Mouse (Mus musculus): ENCODE measurements at regions not wholly inside any gene's neighbourhood (a gene's known extent, or its start where the extent isn't known, plus 50 kb on each side); places are given as distances from the start of the nearest gene placed in this dataset.

GRCm38 (mm10) chr1:190403335-190403734 lies 232.8 kb upstream of the Prox1 start:
- no peak for DNase-seq (ENCODE audit: low spot score)

GRCm38 (mm10) chr1:190398308-190398707 lies 227.8 kb upstream of the Prox1 start:
- no peak for DNase-seq (ENCODE audit: low spot score)

GRCm38 (mm10) chr1:190397811-190398210 lies 227.3 kb upstream of the Prox1 start:
- peak; percentile 44 for DNase-seq (ENCODE audit: low spot score)

GRCm38 (mm10) chr1:190393061-190393460 lies 222.5 kb upstream of the Prox1 start:
- no peak for DNase-seq (ENCODE audit: low spot score)

- DNase-seq (ENCODE audit: low spot score), result no peak
These were observed 218.3 kb upstream of the Prox1 start for GRCm38 (mm10) chr1:190388853-190389252.

GRCm38 (mm10) chr1:190384555-190384954 lies 214.0 kb upstream of the Prox1 start:
- DNase-seq (ENCODE audit: low spot score), result no peak

- no peak for DNase-seq (ENCODE audit: low spot score)
These were observed 212.8 kb upstream of the Prox1 start for GRCm38 (mm10) chr1:190383256-190383838.

- DNase-seq (ENCODE audit: low spot score), result no peak
These were observed 209.6 kb upstream of the Prox1 start for GRCm38 (mm10) chr1:190380151-190380550.

GRCm38 (mm10) chr1:190375160-190375880 lies 204.8 kb upstream of the Prox1 start:
- DNase-seq (ENCODE audit: low spot score), result no peak

GRCm38 (mm10) chr1:190374270-190374669 lies 203.8 kb upstream of the Prox1 start:
- peak; percentile 42 for DNase-seq (ENCODE audit: low spot score)

- DNase-seq (ENCODE audit: low spot score), result no peak
These were observed 196.1 kb upstream of the Prox1 start for GRCm38 (mm10) chr1:190366631-190367030.

GRCm38 (mm10) chr1:190365126-190365525 lies 194.6 kb upstream of the Prox1 start:
- DNase-seq (ENCODE audit: low spot score), result no peak

GRCm38 (mm10) chr1:190360661-190361060 lies 190.1 kb upstream of the Prox1 start:
- DNase-seq (ENCODE audit: low spot score), result no peak

GRCm38 (mm10) chr1:190357779-190358178 lies 187.3 kb upstream of the Prox1 start:
- DNase-seq (ENCODE audit: low spot score), result no peak

GRCm38 (mm10) chr1:190347610-190348009 lies 177.1 kb upstream of the Prox1 start:
- no peak for DNase-seq (ENCODE audit: low spot score)

GRCm38 (mm10) chr1:190340715-190341114 lies 170.2 kb upstream of the Prox1 start:
- DNase-seq (ENCODE audit: low spot score), result no peak

- DNase-seq (ENCODE audit: low spot score), result no peak
These were observed 164.0 kb upstream of the Prox1 start for GRCm38 (mm10) chr1:190334471-190334870.

GRCm38 (mm10) chr1:190334053-190334452 lies 163.5 kb upstream of the Prox1 start:
- no peak for DNase-seq (ENCODE audit: low spot score)

- no peak for DNase-seq (ENCODE audit: low spot score)
These were observed 161.5 kb upstream of the Prox1 start for GRCm38 (mm10) chr1:190332001-190332400.

GRCm38 (mm10) chr1:190324562-190324961 lies 154.0 kb upstream of the Prox1 start:
- no peak for DNase-seq (ENCODE audit: low spot score)

GRCm38 (mm10) chr1:190323671-190324070 lies 153.2 kb upstream of the Prox1 start:
- no peak for DNase-seq (ENCODE audit: low spot score)

- DNase-seq (ENCODE audit: low spot score), result no peak
These were observed 145.7 kb upstream of the Prox1 start for GRCm38 (mm10) chr1:190316175-190316574.

GRCm38 (mm10) chr1:190309831-190310230 lies 139.3 kb upstream of the Prox1 start:
- DNase-seq (ENCODE audit: low spot score), result no peak

GRCm38 (mm10) chr1:190307751-190308150 lies 137.2 kb upstream of the Prox1 start:
- no peak for DNase-seq (ENCODE audit: low spot score)
